Mouse (Mus musculus): ENCODE data around the gene Lrriq3. TPM values are rescaled to one million over a fixed set of nuclear protein-coding genes. Genes with fewer than 3 reads are reported as not detected.

The Lrriq3 gene
- polyA plus RNA-seq, 1 experiment, result 0.48 TPM

Other genes starting within 250 kb of the Lrriq3 start
- 0.19 and 0.32 TPM in 2 replicates for gene Tnni3k, start 38.0 kb upstream of the Lrriq3 start, polyA plus RNA-seq (2012; rRNA removed)
- 21.2 and 24.1 TPM in 2 replicates for gene Fpgt, start within 50 bp of the Lrriq3 start, polyA plus RNA-seq (2012; rRNA removed)